Mouse (Mus musculus) spleen, adult 2 months (tissue): Measurements from ENCODE around the gene Selenon.
A peak's percentile ranks its signal among the peaks of the same experiment; 100 is the strongest.

Experiments used
- CTCF ChIP-seq: fragments of 200-500 bp; IDR thresholded peaks from 2 replicates; pipeline ENCODE4 v1.5.1; 2011; ENCODE audit warnings: mild to moderate bottlenecking, inconsistent platforms; ENCODE audit not compliant: insufficient read depth, insufficient read length, insufficient replicate concordance; ENCODE audit errors: extremely low read depth
- POLR2A ChIP-seq: fragments of 200-500 bp; IDR thresholded peaks from 2 replicates; pipeline ENCODE4 v1.6.1; 2011; ENCODE audit warnings: low read depth, low read length, inconsistent platforms

- TF ChIP-seq POLR2A = no peak
- TF ChIP-seq CTCF = peak; percentile 47; the same call in 1 of the 2 replicates
These were observed 38.4 kb upstream of the Selenon start for GRCm38 (mm10) chr4:134590227-134590926.
